Mouse (Mus musculus) heart, postnatal 0 days (tissue): ENCODE measurements around the gene Esrrg.

Source experiments
- CTCF ChIP-seq: IDR thresholded peaks from 2 replicates; pipeline ENCODE4 v1.5.1; 2016; ENCODE audit warnings: antibody characterized with exemption, control low read depth, low read depth
- EP300 ChIP-seq: IDR thresholded peaks from 2 replicates; pipeline ENCODE4 v1.6.1; 2016; ENCODE audit warnings: antibody characterized with exemption, low read depth

DNA sequence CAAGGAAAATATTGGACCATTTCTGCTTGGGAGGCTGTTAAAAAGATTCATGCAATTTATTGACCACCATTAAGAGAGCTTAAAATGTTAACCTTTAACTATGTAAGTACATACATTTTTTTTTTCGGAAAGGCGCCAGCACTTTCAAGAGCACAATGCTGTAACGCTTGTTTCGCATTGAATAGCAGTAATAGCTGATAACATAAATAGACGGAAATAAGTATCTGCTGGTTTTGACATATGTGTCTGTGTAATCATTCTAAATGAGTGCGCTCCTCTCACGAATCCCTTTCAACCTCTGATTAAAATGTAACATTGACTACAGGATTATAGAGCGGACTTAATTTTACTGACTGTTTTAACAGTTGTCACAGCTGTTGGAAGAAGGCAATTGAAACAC, 391.6 kb downstream of the Esrrg start:
- no peak for TF ChIP-seq CTCF
- TF ChIP-seq EP300: no peak
